Mouse (Mus musculus) small intestine, adult 2 months (tissue): ENCODE measurements around the gene Map4k2. TPM values are rescaled to one million over a fixed set of nuclear protein-coding genes. Genes with fewer than 3 reads are reported as not detected.

Source experiments
- H3K27ac ChIP-seq: fragments of 200-500 bp; 2 replicates; pipeline ENCODE4 v1.5.1; 2012; ENCODE audit warnings: low read depth, low read length, control low read depth, inconsistent platforms; ENCODE audit not compliant: insufficient read depth
- H3K27me3 ChIP-seq: fragments of 200-500 bp; 2 replicates; pipeline ENCODE4 v1.6.1; 2012; ENCODE audit warnings: mild to moderate bottlenecking, moderate library complexity, low read length, inconsistent platforms; ENCODE audit not compliant: control insufficient read depth, insufficient read depth
- H3K36me3 ChIP-seq: fragments of 200-500 bp; 2 replicates; pipeline ENCODE4 v1.6.1; 2012; ENCODE audit warnings: mild to moderate bottlenecking, low read length, control low read depth, inconsistent platforms; ENCODE audit not compliant: control insufficient read depth, insufficient read depth
- H3K4me1 ChIP-seq: fragments of 200-500 bp; 2 replicates; pipeline ENCODE4 v1.6.1; 2012; ENCODE audit warnings: low read length, inconsistent platforms, mixed read lengths; ENCODE audit not compliant: control insufficient read depth, insufficient read depth, insufficient read length
- H3K4me3 ChIP-seq: fragments of 200-500 bp; 2 replicates; pipeline ENCODE4 v1.5.1; 2012; ENCODE audit warnings: low read depth, mild to moderate bottlenecking, control low read depth, inconsistent platforms, low read length, moderate library complexity
- CTCF ChIP-seq: fragments of 200-500 bp; IDR thresholded peaks from 2 replicates; pipeline ENCODE4 v1.5.1; 2012; ENCODE audit warnings: low read depth, mild to moderate bottlenecking, control low read depth, inconsistent platforms, low read length, moderate library complexity, mixed read lengths; ENCODE audit not compliant: insufficient replicate concordance, insufficient read length; ENCODE audit errors: extremely low read depth
- POLR2A ChIP-seq: fragments of 200-500 bp; IDR thresholded peaks from 2 replicates; pipeline ENCODE4 v1.6.1; 2012; ENCODE audit warnings: low read depth, mild to moderate bottlenecking, control low read depth, inconsistent platforms, low read length, moderate library complexity
- WGBS: fragments of 180-500 bp; shearing (Covaris S2); methylation state at CpG from one replicate; pipeline ENCODE4 v1.1.7; 2018; 5-methylcytosine and 5-hydroxymethylcytosine counted together
- polyA plus RNA-seq: library from polyadenylated mRNA; depleted of rRNA; stranded (reverse); fragments of >200 nt; gene quantifications from 2 replicates; pipeline ENCODE4 v1.2.3, GENCODE M21; 2012

Gene Map4k2
- polyA plus RNA-seq, 1 experiment, result 77.3 TPM

- 93% methylated on average over 9 of the region's 9 CpGs for WGBS
- no peak for TF ChIP-seq CTCF
- TF ChIP-seq POLR2A, result no peak
- H3K36me3 ChIP-seq, result peaks cover 29% of the 10 kb centered on the region
- no peaks in the 10 kb centered on the region for H3K27me3 ChIP-seq
- H3K4me3 ChIP-seq, result no peak overlapping the region
- H3K4me1 ChIP-seq, result no peaks in the 10 kb centered on the region
- H3K27ac ChIP-seq, result no peak overlapping the region
Measured at GRCm38 (mm10) chr19:6380411-6381166, 39.7 kb downstream of the Map4k2 start.

GRCm38 (mm10) chr19:6381238-6381637 is 40.3 kb downstream of the Map4k2 start:
- no peak overlapping the region for H3K4me3 ChIP-seq
- H3K36me3 ChIP-seq, result peaks cover 22% of the 10 kb centered on the region
- H3K4me1 ChIP-seq, result no peaks in the 10 kb centered on the region
- WGBS, result 91% methylated on average over 5 of the region's 5 CpGs
- no peak overlapping the region for H3K27ac ChIP-seq
- TF ChIP-seq CTCF, result no peak
- TF ChIP-seq POLR2A, result no peak
- no peaks in the 10 kb centered on the region for H3K27me3 ChIP-seq

GRCm38 (mm10) chr19:6382323-6382924 is 41.5 kb downstream of the Map4k2 start:
- H3K27ac ChIP-seq, result no peak overlapping the region
- WGBS, result 50% methylated on average over 4 of the region's 4 CpGs
- H3K4me3 ChIP-seq, result no peak overlapping the region
- no peaks in the 10 kb centered on the region for H3K27me3 ChIP-seq
- no peaks in the 10 kb centered on the region for H3K4me1 ChIP-seq
- peaks cover 11% of the 10 kb centered on the region for H3K36me3 ChIP-seq
- TF ChIP-seq CTCF (no peak), POLR2A (no peak)

DNA sequence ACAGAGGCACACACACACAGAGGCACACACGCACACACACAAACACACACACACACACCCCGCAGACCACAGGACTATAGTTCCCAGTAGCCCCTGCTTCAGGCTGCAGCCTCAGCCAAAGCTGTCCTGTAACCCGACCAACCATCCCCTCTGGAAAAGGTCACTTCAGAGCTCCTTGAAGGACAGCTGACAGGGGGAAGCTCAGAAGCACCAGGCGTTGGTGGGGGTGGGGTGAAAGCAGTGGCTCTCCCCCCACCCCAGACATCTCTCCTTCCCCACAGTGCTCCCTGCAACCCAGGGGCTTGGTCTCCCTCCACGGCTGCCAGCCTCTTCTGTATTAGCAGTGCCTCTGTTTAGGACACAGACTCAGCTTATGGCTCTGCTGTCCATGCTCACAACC is 42.5 kb downstream of the Map4k2 start:
- Histone ChIP-seq H3K36me3 (0 out of 2 replicates have a peak, but pooled peaks cover 2% of the 10 kb centered on the region), H3K4me1 (no peaks in the 10 kb centered on the region), H3K27ac (no peak overlapping the region), H3K4me3 (no peak overlapping the region), H3K27me3 (no peaks in the 10 kb centered on the region)
- 48% methylated on average over 5 of the region's 5 CpGs for WGBS
- no peak for TF ChIP-seq POLR2A
- TF ChIP-seq CTCF, result no peak

- TF ChIP-seq POLR2A, result 0 out of 2 replicates have a peak, but pooled peaks have one; percentile 9
- TF ChIP-seq CTCF, result no peak
- H3K27me3 ChIP-seq, result no peaks in the 10 kb centered on the region
- H3K4me3 ChIP-seq, result peak within 1 kb of the TSS; percentile 31
- H3K4me1 ChIP-seq, result peaks cover under 1% of the 10 kb centered on the region; the same call in 1 of the 2 replicates
- H3K27ac ChIP-seq, result no peak within 1 kb of the TSS; the same call in 1 of the 2 replicates
- H3K36me3 ChIP-seq, result 0 out of 2 replicates have a peak, but pooled peaks cover 2% of the 10 kb centered on the region
- 49% methylated on average over 7 of the region's 7 CpGs for WGBS
Measured at GRCm38 (mm10) chr19:6384128-6384527, 43.2 kb downstream of the Map4k2 start, which contains the start of gene Pygm. TSS of gene Pygm (plus strand) at chr19:6384399.

DNA sequence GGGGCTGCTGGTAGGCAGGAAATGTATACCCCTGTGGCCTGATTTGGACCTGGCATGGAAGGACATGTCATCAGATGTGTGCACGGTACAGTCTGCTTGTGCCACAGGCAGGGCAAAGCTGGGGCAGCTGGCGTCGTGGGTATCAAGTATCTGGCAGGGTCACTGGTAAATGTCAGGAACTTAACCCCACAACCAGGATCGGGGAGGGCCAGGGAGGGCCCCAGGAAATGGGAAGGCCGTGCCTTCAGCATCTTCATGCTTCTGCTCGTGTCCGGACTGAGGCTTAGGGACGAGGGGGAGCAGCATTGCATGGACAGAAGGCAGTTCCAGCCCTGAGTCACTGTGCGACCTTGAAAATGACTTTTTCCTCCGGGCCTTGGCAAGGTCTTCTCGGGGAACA is 44.0 kb downstream of the Map4k2 start:
- TF ChIP-seq POLR2A (no peak), CTCF (no peak)
- H3K27me3 ChIP-seq, result no peaks in the 10 kb centered on the region

GRCm38 (mm10) chr19:6385419-6385818 is 44.5 kb downstream of the Map4k2 start:
- no peaks in the 10 kb centered on the region for H3K36me3 ChIP-seq
- 80% methylated on average over 5 of the region's 5 CpGs for WGBS
- H3K4me1 ChIP-seq, result peaks cover 9% of the 10 kb centered on the region
- H3K27ac ChIP-seq, result no peak overlapping the region
- TF ChIP-seq POLR2A (no peak), CTCF (no peak)
- no peaks in the 10 kb centered on the region for H3K27me3 ChIP-seq
- no peak overlapping the region for H3K4me3 ChIP-seq

More for the DNA sequence above, 44.0 kb downstream of the Map4k2 start:
- 75% methylated on average over 11 of the region's 11 CpGs for WGBS
- H3K4me1 ChIP-seq, result peaks cover 9% of the 10 kb centered on the region
- H3K36me3 ChIP-seq, result no peaks in the 10 kb centered on the region
- peak overlapping the region; percentile 14 for H3K4me3 ChIP-seq
- H3K27ac ChIP-seq, result no peak overlapping the region; the same call in 1 of the 2 replicates
